ENCODE assay signal across 9 mouse cellular contexts in genomic region chr12:44176331-44177037, GRCm38 (mm10). TPM values are rescaled to one million over a fixed set of nuclear protein-coding genes. Genes with fewer than 3 reads are reported as not detected.
DNase-seq lines count a peak whose midpoint lies in the region; ATAC-seq and TF ChIP-seq lines count a peak whose summit lies in the region.
"Had no signal": no experiment of that assay in that cellular context is flagged by ENCODE, and none has a peak within 500 bp of the region (broad histone marks: within the 10 kb centered on the region; RNA-seq: fewer than 3 reads in every experiment).

No protein-coding gene starts in this region.

- H3K9me3 ChIP-seq in lung, postnatal 0 days (ENCODE audit: low read length): no peaks in the 10 kb centered on the region
- H3K9me3 ChIP-seq in stomach, embryonic 16.5 days (replicated peaks; ENCODE audit: control insufficient read depth, low read length): no peaks in the 10 kb centered on the region
- H3K9me3 ChIP-seq: embryonic facial prominence, embryonic 12.5 days had no signal

- no peak overlapping the region for H3K9ac ChIP-seq in lung, postnatal 0 days (replicated peaks; ENCODE audit: low read depth)
- H3K9ac ChIP-seq in stomach, embryonic 16.5 days (ENCODE audit: low read length): 0 out of 2 replicates have a peak overlapping the region, but pooled peaks have one; percentile 25
- H3K9ac ChIP-seq: embryonic facial prominence, embryonic 12.5 days had no signal

- peak overlapping the region; percentile 38 for H3K4me2 ChIP-seq in lung, postnatal 0 days (replicated peaks; ENCODE audit: low read depth, low read length)
- peak overlapping the region; percentile 27; the same call in 1 of the 2 replicates for H3K4me2 ChIP-seq in stomach, embryonic 16.5 days (ENCODE audit: low read depth, low read length)
- H3K4me2 ChIP-seq: embryonic facial prominence, embryonic 12.5 days had no signal

- TF ChIP-seq EP300 in lung, postnatal 0 days (IDR thresholded peaks at IDR 0.05): no peak

- DNase-seq in frontal cortex, adult 2 months (ENCODE audit: extremely low spot score in 1 of 2, low spot score in 1 of 2): no peak
- peak; percentile 1 to 3 for DNase-seq in lung, adult 18-20 months
- DNase-seq in lung, postnatal 25 days (ENCODE audit: low spot score): no peak
- DNase-seq in lung, postnatal 0 days (ENCODE audit: low spot score): peak; percentile 27
- no peak for DNase-seq in urinary bladder, adult 2 months (ENCODE audit: low spot score)
- no peak for DNase-seq in left cerebral cortex, adult 9 months (ENCODE audit: low spot score in 2 of 2)

- ATAC-seq in frontal cortex, adult (ENCODE audit: low TSS enrichment): 0 out of 2 replicates have a peak, but pooled peaks have one; percentile 16
- ATAC-seq in lung, postnatal 0 days: peak; percentile 58
- ATAC-seq in stomach, embryonic 16.5 days (ENCODE audit: insufficient read depth, low FRiP score): no peak

- H3K27ac ChIP-seq in lung, postnatal 0 days (ENCODE audit: low read length): no peak overlapping the region
- no peak overlapping the region for H3K27ac ChIP-seq in stomach, embryonic 16.5 days (ENCODE audit: low read length)
- H3K27ac ChIP-seq: embryonic facial prominence, embryonic 12.5 days had no signal

- no peaks in the 10 kb centered on the region for H3K27me3 ChIP-seq in lung, postnatal 0 days (replicated peaks; ENCODE audit: insufficient read depth, low read length)
- no peaks in the 10 kb centered on the region for H3K27me3 ChIP-seq in stomach, embryonic 16.5 days (ENCODE audit: control insufficient read depth, insufficient read depth, low read length)
- H3K27me3 ChIP-seq: embryonic facial prominence, embryonic 12.5 days had no signal

- H3K36me3 ChIP-seq in lung, postnatal 0 days (ENCODE audit: insufficient read depth, low read length): no peaks in the 10 kb centered on the region
- H3K36me3 ChIP-seq in stomach, embryonic 16.5 days (ENCODE audit: control insufficient read depth, insufficient read depth, low read length): no peaks in the 10 kb centered on the region
- H3K36me3 ChIP-seq: embryonic facial prominence, embryonic 12.5 days had no signal

- TF ChIP-seq CTCF in lung, postnatal 0 days (IDR thresholded peaks at IDR 0.05): no peak

- 14% methylated on average over 10 of the region's 10 CpGs for WGBS in lung, postnatal 0 days
- WGBS in stomach, embryonic 16.5 days: 26% methylated on average over 10 of the region's 10 CpGs

- H3K4me1 ChIP-seq in lung, postnatal 0 days (ENCODE audit: insufficient read depth, low read depth, low read length): no peaks in the 10 kb centered on the region
- H3K4me1 ChIP-seq in stomach, embryonic 16.5 days (ENCODE audit: control insufficient read depth, insufficient read depth, low read length): no peaks in the 10 kb centered on the region; the same call in 1 of the 2 replicates
- H3K4me1 ChIP-seq: embryonic facial prominence, embryonic 12.5 days had no signal

- no peak overlapping the region for H3K4me3 ChIP-seq in lung, postnatal 0 days (ENCODE audit: low read depth, low read length)
- no peak overlapping the region for H3K4me3 ChIP-seq in stomach, embryonic 16.5 days (replicated peaks; ENCODE audit: low read length)
- H3K4me3 ChIP-seq: embryonic facial prominence, embryonic 12.5 days had no signal

RNA-seq across cellular contexts. Expression of gene Dnajb9, which starts 33.6 kb away (rescaled TPM):
- polyA plus RNA-seq in frontal cortex, adult 2 months (2012; rRNA removed): 28.5 and 29.1 TPM in 2 replicates
- 39.0 and 45.3 TPM in 2 replicates for polyA plus RNA-seq in lung, postnatal 0 days (2015; fragmentation: Nextera tagmentation; extraction: Ambion mirVana)
- 23.1 and 24.6 TPM in 2 replicates for polyA plus RNA-seq in stomach, embryonic 16.5 days (2015; fragmentation: Nextera tagmentation; extraction: Ambion mirVana)
- polyA plus RNA-seq in urinary bladder, adult 2 months (2012; rRNA removed): 17.3 and 20.5 TPM in 2 replicates

RNA-seq across cellular contexts. Expression of gene Pnpla8, which starts 44.7 kb away (rescaled TPM):
- polyA plus RNA-seq in frontal cortex, adult 2 months (2012; rRNA removed): 80.9 and 82.7 TPM in 2 replicates
- polyA plus RNA-seq in lung, postnatal 0 days (2015; fragmentation: Nextera tagmentation; extraction: Ambion mirVana): 72.4 and 76.4 TPM in 2 replicates
- polyA plus RNA-seq in stomach, embryonic 16.5 days (2015; fragmentation: Nextera tagmentation; extraction: Ambion mirVana): 59.2 and 60.5 TPM in 2 replicates
- 46.2 and 48.0 TPM in 2 replicates for polyA plus RNA-seq in urinary bladder, adult 2 months (2012; rRNA removed)

Comparison
In these comparisons a context has a peak if more than half of its experiments do, and no peak if none do; other contexts are left out.
1. DNase-seq: peak in lung, adult 18-20 months (2 of 2) and lung, postnatal 0 days (single experiment); none in frontal cortex, adult 2 months (0 of 2), lung, postnatal 25 days (single experiment), urinary bladder, adult 2 months (single experiment) and left cerebral cortex, adult 9 months (0 of 2).